Mouse (Mus musculus) forebrain, postnatal 0 days (tissue): ENCODE measurements around the gene Ugt1a8. TPM values are rescaled to one million over a fixed set of nuclear protein-coding genes. Genes with fewer than 3 reads are reported as not detected.

Experiments used
- ATAC-seq: fragments of 200-750 bp; cut with Nextera tagmentation; 2 replicates; pipeline ENCODE4 v1.8.0; 2017; ENCODE audit warnings: mild to moderate bottlenecking, moderate library complexity
- DNase-seq: peaks from one replicate; pipeline ENCODE4 v3.0.0-alpha.2; 2015
- H3K27ac ChIP-seq: fragments of 300-500 bp; sonication (generic); 2 replicates; pipeline ENCODE4 v1.5.1; 2014; ENCODE audit warnings: low read depth, mild to moderate bottlenecking, antibody characterized with exemption, low read length, moderate library complexity, mixed read lengths
- H3K27me3 ChIP-seq: fragments of 300-500 bp; sonication (generic); 2 replicates; pipeline ENCODE4 v1.6.1; 2014; ENCODE audit warnings: mild to moderate bottlenecking, low read length, mixed read lengths; ENCODE audit not compliant: insufficient read depth
- H3K36me3 ChIP-seq: fragments of 300-500 bp; sonication (generic); 2 replicates; pipeline ENCODE4 v1.6.1; 2014; ENCODE audit warnings: mild to moderate bottlenecking, moderate library complexity; ENCODE audit not compliant: insufficient read depth
- H3K4me1 ChIP-seq: fragments of 300-500 bp; sonication (generic); 2 replicates; pipeline ENCODE4 v1.6.1; 2014; ENCODE audit warnings: antibody characterized with exemption; ENCODE audit not compliant: insufficient read depth
- H3K4me2 ChIP-seq: fragments of 300-500 bp; sonication (generic); 2 replicates; pipeline ENCODE4 v1.6.1; 2014; ENCODE audit warnings: low read depth, mild to moderate bottlenecking, moderate library complexity
- H3K4me3 ChIP-seq: fragments of 300-500 bp; sonication (generic); 2 replicates; pipeline ENCODE4 v1.5.1; 2014; ENCODE audit warnings: low read depth, low read length, mixed read lengths
- H3K9ac ChIP-seq: fragments of 300-500 bp; sonication (generic); 2 replicates; pipeline ENCODE4 v1.6.1; 2014; ENCODE audit warnings: mild to moderate bottlenecking
- H3K9me3 ChIP-seq: fragments of 300-500 bp; sonication (generic); 2 replicates; pipeline ENCODE4 v1.6.1; 2016; ENCODE audit warnings: low read length
- CTCF ChIP-seq: sonication (generic); IDR thresholded peaks from 2 replicates; pipeline ENCODE4 v1.5.1; 2016; ENCODE audit warnings: antibody characterized with exemption, control low read depth, low read depth
- WGBS: fragments of 180-500 bp; shearing (Covaris S2); extraction: QIAGEN DNeasy Blood & Tissue Kit; methylation state at CpG from one replicate; pipeline ENCODE4 v1.1.7; 2014; 5-methylcytosine and 5-hydroxymethylcytosine counted together
- polyA plus RNA-seq: library from polyadenylated mRNA; unstranded; fragments of >200 nt; fragmentation: Nextera tagmentation; extraction: Ambion mirVana; gene quantifications from 2 replicates; pipeline ENCODE4 v1.2.1, GENCODE M21; 2015
- total RNA-seq: library from RNA; depleted of rRNA; stranded (reverse); fragments of >200 nt; gene quantifications from 2 replicates; pipeline ENCODE4 v1.2.3, GENCODE M21; 2014

The Ugt1a8 gene
- total and polyA plus RNA-seq, 2 experiments from 2014 or later, result not detected

GRCm38 (mm10) chr1:88229566-88229965, 142.0 kb downstream of the Ugt1a8 start:
- Histone ChIP-seq H3K27ac (no peak overlapping the region), H3K9ac (no peak overlapping the region), H3K4me3 (no peak overlapping the region), H3K9me3 (peaks cover 93% of the 10 kb centered on the region), H3K4me1 (no peaks in the 10 kb centered on the region), H3K27me3 (no peaks in the 10 kb centered on the region), H3K36me3 (no peaks in the 10 kb centered on the region), H3K4me2 (no peak overlapping the region)
- no peak for DNase-seq
- no peak for ATAC-seq
- no peak for TF ChIP-seq CTCF
- 80% methylated on average over 3 of the region's 3 CpGs for WGBS

DNA sequence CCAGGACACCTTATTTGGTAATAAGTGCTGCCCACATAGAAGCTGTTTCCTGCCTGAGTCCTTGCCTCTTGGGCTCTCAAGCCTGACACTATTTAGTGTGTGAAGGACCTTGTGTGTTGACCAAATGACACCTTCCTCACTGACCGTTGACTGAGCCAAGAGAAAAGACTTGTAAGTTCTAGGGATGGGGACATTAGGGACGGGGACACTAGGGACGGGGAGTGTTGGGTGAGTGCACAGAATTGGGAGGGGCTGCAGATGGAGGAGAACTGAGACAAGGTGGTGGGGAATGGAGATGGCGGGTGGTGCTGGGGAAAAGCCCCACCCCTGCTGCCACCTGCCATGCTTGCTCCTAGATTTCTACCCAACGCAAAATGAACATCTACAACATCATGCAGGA, 142.4 kb downstream of the Ugt1a8 start:
- Histone ChIP-seq H3K9ac (no peak overlapping the region), H3K4me2 (no peak overlapping the region), H3K4me1 (no peaks in the 10 kb centered on the region), H3K27ac (no peak overlapping the region), H3K27me3 (no peaks in the 10 kb centered on the region), H3K4me3 (no peak overlapping the region), H3K9me3 (peaks cover 97% of the 10 kb centered on the region), H3K36me3 (no peaks in the 10 kb centered on the region)
- TF ChIP-seq CTCF, result no peak
- DNase-seq (no peak), ATAC-seq (no peak)
- WGBS, result 88% methylated on average over 5 of the region's 5 CpGs

DNA sequence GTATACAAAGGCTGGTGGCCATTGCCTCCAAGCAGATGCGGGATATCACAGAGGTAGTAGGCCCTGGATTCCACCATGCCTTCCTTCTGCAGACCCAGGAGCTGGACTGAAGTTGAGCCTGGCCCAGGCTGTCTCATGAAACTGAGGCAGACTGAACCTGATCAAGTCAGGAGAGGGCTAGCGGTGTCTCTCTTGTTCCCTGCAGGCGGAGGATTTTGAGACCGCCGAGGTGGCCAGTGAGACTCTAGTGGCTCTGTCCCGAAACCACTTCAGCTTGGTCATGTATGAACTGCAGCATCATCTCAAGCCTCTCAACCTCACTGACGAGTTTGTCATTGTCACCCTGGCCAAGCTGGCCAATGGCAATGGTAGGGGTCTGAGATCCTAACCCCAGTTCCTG, 142.8 kb downstream of the Ugt1a8 start:
- Histone ChIP-seq H3K9ac (no peak overlapping the region), H3K9me3 (peaks cover 100% of the 10 kb centered on the region), H3K4me2 (no peak overlapping the region), H3K4me3 (no peak overlapping the region), H3K4me1 (no peaks in the 10 kb centered on the region), H3K27me3 (no peaks in the 10 kb centered on the region), H3K36me3 (no peaks in the 10 kb centered on the region), H3K27ac (no peak overlapping the region)
- no peak for TF ChIP-seq CTCF
- no peak for DNase-seq
- WGBS, result 74% methylated on average over 7 of the region's 7 CpGs
- no peak for ATAC-seq

DNA sequence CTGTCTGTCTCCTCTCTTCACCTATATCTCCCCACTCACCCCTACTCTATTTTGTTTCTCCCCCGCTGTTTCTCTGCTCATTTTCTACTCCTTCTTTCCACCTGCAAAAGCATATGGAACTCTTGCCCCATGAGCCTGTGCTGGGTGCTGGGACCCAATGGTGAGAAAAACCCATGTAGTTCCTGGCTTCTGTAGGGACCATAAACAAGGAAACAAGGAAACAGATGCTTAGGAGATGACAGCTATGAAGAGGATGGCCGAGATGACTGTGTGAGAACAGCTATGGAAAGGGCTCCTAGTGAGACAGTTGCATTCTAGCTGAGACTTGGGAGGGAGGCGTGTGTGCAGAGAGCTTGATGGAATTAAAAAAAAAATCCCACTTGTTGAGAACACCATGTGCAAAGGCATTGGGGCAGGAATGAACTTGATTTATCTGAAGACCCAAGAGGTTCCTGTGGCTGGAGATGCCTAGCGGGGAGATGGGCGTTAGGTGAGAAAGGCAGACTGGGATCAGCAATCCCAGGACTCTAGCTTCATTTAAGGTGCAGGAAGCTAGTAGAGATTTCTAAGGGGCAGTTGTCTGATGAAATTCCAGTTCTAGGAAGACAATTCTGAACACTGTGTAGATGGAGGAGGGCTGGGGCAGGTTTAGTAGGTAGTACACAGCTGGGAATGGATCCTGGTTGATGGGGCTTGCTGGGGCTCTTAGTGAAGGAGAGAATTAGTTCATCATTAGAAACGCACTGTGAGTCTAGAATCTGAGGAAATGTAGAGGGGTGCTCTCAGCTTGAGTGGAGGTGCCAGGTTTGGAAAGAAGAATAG, 143.6 kb downstream of the Ugt1a8 start:
- Histone ChIP-seq H3K9ac (no peak overlapping the region), H3K4me3 (no peak overlapping the region), H3K27ac (no peak overlapping the region), H3K4me2 (no peak overlapping the region), H3K9me3 (peaks cover 100% of the 10 kb centered on the region), H3K27me3 (no peaks in the 10 kb centered on the region), H3K4me1 (no peaks in the 10 kb centered on the region), H3K36me3 (no peaks in the 10 kb centered on the region)
- ATAC-seq (no peak), DNase-seq (no peak)
- WGBS, result 80% methylated on average over 6 of the region's 6 CpGs
- no peak for TF ChIP-seq CTCF

- H3K27me3 ChIP-seq, result no peaks in the 10 kb centered on the region
- no peak overlapping the region for H3K4me2 ChIP-seq
- H3K9ac ChIP-seq, result no peak overlapping the region
- DNase-seq, result no peak
- no peak overlapping the region for H3K4me3 ChIP-seq
- WGBS, result 67% methylated on average over 7 of the region's 7 CpGs
- no peaks in the 10 kb centered on the region for H3K36me3 ChIP-seq
- no peak for TF ChIP-seq CTCF
- H3K9me3 ChIP-seq, result peaks cover 98% of the 10 kb centered on the region
- no peak overlapping the region for H3K27ac ChIP-seq
- no peaks in the 10 kb centered on the region for H3K4me1 ChIP-seq
- no peak for ATAC-seq
Measured at GRCm38 (mm10) chr1:88231803-88232499, 144.3 kb downstream of the Ugt1a8 start.

DNA sequence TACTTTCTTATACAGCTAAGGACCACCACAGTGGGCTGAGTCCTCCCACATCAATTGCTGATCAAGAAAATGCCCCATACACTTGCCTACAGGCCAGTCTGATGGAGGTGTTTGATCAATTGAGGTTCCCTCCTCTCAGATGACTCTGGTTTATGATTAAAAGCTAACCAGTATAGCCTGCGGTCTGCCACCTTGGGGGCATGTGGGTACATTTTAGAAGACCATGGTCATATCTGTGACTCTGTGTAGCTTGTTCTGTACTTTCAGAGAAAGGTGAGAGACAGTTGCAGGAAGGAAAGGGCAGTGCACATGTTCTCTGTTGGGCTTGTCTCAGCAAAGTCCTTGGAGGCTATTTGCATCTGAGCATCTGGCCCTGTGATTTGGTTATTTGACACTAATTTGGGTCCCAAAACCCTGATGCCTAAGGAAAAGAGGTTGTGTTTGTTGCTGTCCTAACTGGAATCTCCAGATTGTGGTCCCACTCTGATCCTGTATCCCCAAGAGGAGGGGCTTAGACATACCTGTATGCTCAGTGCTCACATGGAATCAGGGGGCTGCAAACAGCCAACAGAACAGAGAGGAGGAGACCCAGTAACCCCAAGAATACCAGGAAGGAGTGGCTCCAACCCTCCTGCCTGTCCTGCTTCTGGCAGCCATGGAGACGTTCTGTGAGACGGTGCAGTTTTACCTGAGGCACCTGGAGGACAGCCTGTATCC, 145.2 kb downstream of the Ugt1a8 start:
- no peak overlapping the region for H3K4me2 ChIP-seq
- no peak overlapping the region for H3K27ac ChIP-seq
- no peak for ATAC-seq
- H3K9ac ChIP-seq, result no peak overlapping the region
- no peaks in the 10 kb centered on the region for H3K27me3 ChIP-seq
- H3K9me3 ChIP-seq, result peaks cover 98% of the 10 kb centered on the region
- H3K4me3 ChIP-seq, result no peak overlapping the region
- DNase-seq, result no peak
- H3K4me1 ChIP-seq, result no peaks in the 10 kb centered on the region
- no peaks in the 10 kb centered on the region for H3K36me3 ChIP-seq
- 60% methylated on average over 3 of the region's 3 CpGs for WGBS
- no peak for TF ChIP-seq CTCF
